In the genomic region with DNA sequence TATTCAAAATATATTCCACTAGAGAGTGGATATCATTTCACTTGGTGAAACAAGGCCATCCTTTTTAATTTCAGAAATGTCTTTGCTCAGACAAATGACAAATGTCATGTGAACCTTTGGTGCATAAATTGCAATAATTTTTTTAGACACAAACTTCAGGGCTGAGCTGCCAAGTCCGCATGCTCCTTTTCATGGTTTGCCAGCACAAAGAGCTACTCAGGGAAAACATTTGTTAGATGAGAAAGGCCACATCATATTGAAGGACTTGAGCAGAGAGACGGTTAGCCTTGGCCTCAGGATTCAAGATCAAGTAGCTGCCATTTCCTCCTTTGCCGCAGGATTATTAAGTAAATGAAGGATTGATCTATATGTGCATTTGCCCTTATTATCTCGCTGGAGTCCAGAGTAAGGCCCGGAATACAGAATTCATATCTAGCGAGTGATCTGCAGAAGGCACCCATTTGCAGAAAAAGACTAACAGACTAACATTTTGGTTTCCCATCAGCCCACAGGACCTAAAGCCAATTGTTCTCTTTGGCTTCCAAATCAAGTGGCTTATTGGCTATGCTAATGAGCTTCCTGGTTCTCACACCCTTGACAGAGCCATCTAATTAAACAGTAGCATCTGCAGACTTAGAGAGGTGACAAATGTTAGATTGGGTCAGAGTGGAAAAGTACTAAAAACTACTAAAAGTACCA, we compare ENCODE assay signal across 14 mouse cellular contexts.
A peak's percentile ranks its signal among the peaks of the same experiment; 100 is the strongest.
DNase-seq lines count a peak whose midpoint lies in the region; ATAC-seq lines count a peak whose summit lies in the region.
"Had no signal": no experiment of that assay in that cellular context is flagged by ENCODE, and none has a peak within 500 bp of the region (broad histone marks: within the 10 kb centered on the region; RNA-seq: fewer than 3 reads in every experiment).

No protein-coding gene starts in this region.

- 59% methylated on average over 6 of the region's 6 CpGs for WGBS in hindbrain, embryonic 14.5 days
- WGBS in hindbrain, embryonic 12.5 days: 76% methylated on average over 6 of the region's 6 CpGs
- 38% methylated on average over 6 of the region's 6 CpGs for WGBS in forebrain, embryonic 16.5 days

- no peaks in the 10 kb centered on the region for H3K36me3 ChIP-seq in hindbrain, embryonic 14.5 days (replicated peaks; ENCODE audit: control insufficient read depth, insufficient read depth)
- H3K36me3 ChIP-seq in hindbrain, embryonic 12.5 days: no peaks in the 10 kb centered on the region
- H3K36me3 ChIP-seq in forebrain, embryonic 16.5 days (ENCODE audit: control insufficient read depth, insufficient read depth): no peaks in the 10 kb centered on the region
- H3K36me3 ChIP-seq: heart, embryonic 13.5 days; kidney, embryonic 15.5 days had no signal

- DNase-seq in adrenal gland, adult 2 months: peak; percentile 74
- DNase-seq in adrenal gland, adult 18-20 months (ENCODE audit: low spot score in 2 of 2): no peak
- DNase-seq in hindbrain, embryonic 14.5 days (ENCODE audit: low spot score): no peak
- DNase-seq in adrenal gland, postnatal 14 days: peak; percentile 71
- DNase-seq in spleen, adult 18-20 months: no peak
- no peak for DNase-seq in yolk sac, embryonic 10.5 days (ENCODE audit: low spot score)
- DNase-seq: gastrocnemius, postnatal 10 days; lung, postnatal 36 days had no signal

- H3K4me2 ChIP-seq in hindbrain, embryonic 14.5 days (replicated peaks): no peak overlapping the region
- H3K4me2 ChIP-seq in hindbrain, embryonic 12.5 days (replicated peaks): no peak overlapping the region
- H3K4me2 ChIP-seq in forebrain, embryonic 16.5 days (ENCODE audit: low read length): no peak overlapping the region
- H3K4me2 ChIP-seq: heart, embryonic 13.5 days; kidney, embryonic 15.5 days had no signal

- no peaks in the 10 kb centered on the region for H3K9me3 ChIP-seq in hindbrain, embryonic 14.5 days (ENCODE audit: control insufficient read depth, low read length)
- no peaks in the 10 kb centered on the region for H3K9me3 ChIP-seq in hindbrain, embryonic 12.5 days (replicated peaks)
- no peaks in the 10 kb centered on the region for H3K9me3 ChIP-seq in forebrain, embryonic 16.5 days (ENCODE audit: control insufficient read depth, low read length)
- H3K9me3 ChIP-seq: heart, embryonic 13.5 days; kidney, embryonic 15.5 days had no signal

- H3K4me3 ChIP-seq in hindbrain, embryonic 14.5 days (replicated peaks; ENCODE audit: low read length): no peak overlapping the region
- no peak overlapping the region for H3K4me3 ChIP-seq in hindbrain, embryonic 12.5 days
- no peak overlapping the region for H3K4me3 ChIP-seq in forebrain, embryonic 16.5 days (replicated peaks; ENCODE audit: low read length)
- H3K4me3 ChIP-seq: erythroblast, embryonic 14.5 days; heart, embryonic 13.5 days; kidney, embryonic 15.5 days; myocyte had no signal

- no peak overlapping the region for H3K9ac ChIP-seq in hindbrain, embryonic 14.5 days
- no peak overlapping the region for H3K9ac ChIP-seq in hindbrain, embryonic 12.5 days
- H3K9ac ChIP-seq in forebrain, embryonic 16.5 days (replicated peaks; ENCODE audit: low read depth, low read length): no peak overlapping the region
- H3K9ac ChIP-seq: heart, embryonic 13.5 days; kidney, embryonic 15.5 days had no signal

- H3K27me3 ChIP-seq in hindbrain, embryonic 14.5 days (ENCODE audit: control insufficient read depth, insufficient read depth, low read length): no peaks in the 10 kb centered on the region
- no peaks in the 10 kb centered on the region for H3K27me3 ChIP-seq in hindbrain, embryonic 12.5 days
- no peaks in the 10 kb centered on the region for H3K27me3 ChIP-seq in forebrain, embryonic 16.5 days (replicated peaks; ENCODE audit: control insufficient read depth, insufficient read depth, low read length)
- H3K27me3 ChIP-seq: heart, embryonic 13.5 days; kidney, embryonic 15.5 days had no signal

- peaks cover 13% of the 10 kb centered on the region; the same call in 1 of the 2 replicates for H3K4me1 ChIP-seq in hindbrain, embryonic 14.5 days (replicated peaks; ENCODE audit: control insufficient read depth, insufficient read depth, low read length)
- H3K4me1 ChIP-seq in hindbrain, embryonic 12.5 days: peaks cover 16% of the 10 kb centered on the region
- H3K4me1 ChIP-seq in forebrain, embryonic 16.5 days (replicated peaks; ENCODE audit: control insufficient read depth, insufficient read depth, low read length): peaks cover 23% of the 10 kb centered on the region
- H3K4me1 ChIP-seq: heart, embryonic 13.5 days; kidney, embryonic 15.5 days had no signal

- ATAC-seq in hindbrain, embryonic 14.5 days (ENCODE audit: low FRiP score): no peak
- no peak for ATAC-seq in hindbrain, embryonic 12.5 days (ENCODE audit: low FRiP score)
- peak; percentile 57 for ATAC-seq in forebrain, embryonic 16.5 days

- peak overlapping the region; percentile 44 for H3K27ac ChIP-seq in hindbrain, embryonic 14.5 days
- H3K27ac ChIP-seq in hindbrain, embryonic 12.5 days: no peak overlapping the region
- peak overlapping the region; percentile 25 for H3K27ac ChIP-seq in forebrain, embryonic 16.5 days (ENCODE audit: low read length)
- H3K27ac ChIP-seq: heart, embryonic 13.5 days; kidney, embryonic 15.5 days had no signal

Comparison
In these comparisons a context has a peak if more than half of its experiments do, and no peak if none do; other contexts are left out.
1. DNase-seq: peak in adrenal gland, adult 2 months (single experiment) and adrenal gland, postnatal 14 days (single experiment); none in adrenal gland, adult 18-20 months (0 of 2), hindbrain, embryonic 14.5 days (single experiment), spleen, adult 18-20 months (0 of 2) and yolk sac, embryonic 10.5 days (single experiment).